Mouse (Mus musculus): ENCODE measurements around the gene Skida1.
"Not testable (repeated sequence)": the region's sequence is repeated elsewhere in the genome, so short reads cannot be mapped to it uniquely, and the experiment has no call there.

Skida1 gene

GRCm38 (mm10) chr2:18048453-18049075 lies at the start of gene Skida1:
Gene Skida1 (minus strand): TSS chr2:18049051.
- in situ Hi-C loops (cut with MseI, MboI) = no loop called here

- in situ Hi-C loops (cut with MseI, MboI) = no loop called here
Measured at GRCm38 (mm10) chr2:18095804-18096203, 47.0 kb upstream of the Skida1 start.

- in situ Hi-C loops (cut with MseI, MboI) = no loop called here
Measured at GRCm38 (mm10) chr2:18094319-18094718, 45.5 kb upstream of the Skida1 start.

- in situ Hi-C loops (cut with MseI, MboI) = no loop called here
Measured at GRCm38 (mm10) chr2:18093858-18094257, 45.0 kb upstream of the Skida1 start.

- in situ Hi-C loops (cut with MseI, MboI) = not testable (repeated sequence)
Measured at GRCm38 (mm10) chr2:18087695-18088094, 38.8 kb upstream of the Skida1 start.

GRCm38 (mm10) chr2:18080182-18080860 lies 31.5 kb upstream of the Skida1 start:
- in situ Hi-C loops (cut with MseI, MboI) = no loop called here

- in situ Hi-C loops (cut with MseI, MboI) = no loop called here
Measured at GRCm38 (mm10) chr2:18071947-18072346, 23.1 kb upstream of the Skida1 start.

GRCm38 (mm10) chr2:18068071-18068796 lies 19.4 kb upstream of the Skida1 start:
- in situ Hi-C loops (cut with MseI, MboI) = no loop called here

- in situ Hi-C loops (cut with MseI, MboI) = no loop called here
Measured at GRCm38 (mm10) chr2:18066436-18066835, 17.6 kb upstream of the Skida1 start.

- in situ Hi-C loops (cut with MseI, MboI) = no loop called here
Measured at GRCm38 (mm10) chr2:18065708-18066030, 16.8 kb upstream of the Skida1 start.

GRCm38 (mm10) chr2:18064941-18065707 lies 16.3 kb upstream of the Skida1 start:
- in situ Hi-C loops (cut with MseI, MboI) = no loop called here

GRCm38 (mm10) chr2:18064356-18064858 lies 15.6 kb upstream of the Skida1 start:
- in situ Hi-C loops (cut with MseI, MboI) = no loop called here

- in situ Hi-C loops (cut with MseI, MboI) = no loop called here
Measured at GRCm38 (mm10) chr2:18063763-18064251, 15.0 kb upstream of the Skida1 start.

GRCm38 (mm10) chr2:18060396-18060795 lies 11.5 kb upstream of the Skida1 start:
- in situ Hi-C loops (cut with MseI, MboI) = no loop called here

- in situ Hi-C loops (cut with MseI, MboI) = no loop called here
Measured at GRCm38 (mm10) chr2:18059891-18060290, 11.0 kb upstream of the Skida1 start.

GRCm38 (mm10) chr2:18059063-18059462 lies 10.2 kb upstream of the Skida1 start:
- in situ Hi-C loops (cut with MseI, MboI) = no loop called here

- in situ Hi-C loops (cut with MseI, MboI) = no loop called here
Measured at GRCm38 (mm10) chr2:18058146-18058708, 9.4 kb upstream of the Skida1 start.

GRCm38 (mm10) chr2:18057336-18058145 lies 8.7 kb upstream of the Skida1 start:
- in situ Hi-C loops (cut with MseI, MboI) = no loop called here

GRCm38 (mm10) chr2:18056786-18057255 lies 8.0 kb upstream of the Skida1 start:
- in situ Hi-C loops (cut with MseI, MboI) = no loop called here

All from mouse trophoblast stem cell (cell line).